Mouse (Mus musculus): ENCODE data around the gene Ulk4. TPM values are rescaled to one million over a fixed set of nuclear protein-coding genes. Genes with fewer than 3 reads are reported as not detected.

Gene Ulk4
- total and polyA plus RNA-seq, 3 experiments, result 0.18 to 2.3 (median 0.30) TPM

DNA sequence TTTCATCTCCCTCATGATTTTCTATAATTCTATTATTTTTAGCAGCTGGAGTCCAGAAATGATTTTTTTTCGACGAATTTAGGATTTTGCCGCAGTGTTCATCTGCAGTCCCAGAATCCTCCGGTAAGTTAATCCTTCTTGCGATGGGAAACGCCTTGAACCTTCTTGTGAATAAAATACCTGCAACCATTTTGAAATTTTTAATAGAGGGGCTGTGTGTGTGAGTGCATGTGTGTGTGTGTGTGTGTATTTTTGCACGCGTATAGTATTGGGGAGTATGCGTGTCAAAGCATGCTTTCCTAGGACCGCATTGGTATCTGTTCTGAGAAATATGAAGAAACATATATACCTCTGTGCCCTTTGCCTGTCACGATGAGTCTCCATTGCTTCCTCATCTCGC lies 347.0 kb downstream of the Ulk4 start:
- no peaks in the 10 kb centered on the region for H3K27me3 ChIP-seq (ENCODE audit: control insufficient read depth, insufficient read depth, low read length)
- H3K9ac ChIP-seq (ENCODE audit: low read depth, low read length), result no peak overlapping the region
- H3K36me3 ChIP-seq (ENCODE audit: control insufficient read depth, insufficient read depth, low read length), result no peaks in the 10 kb centered on the region
- H3K4me1 ChIP-seq (ENCODE audit: control insufficient read depth, insufficient read depth, low read length), result peaks cover 3% of the 10 kb centered on the region
- H3K27ac ChIP-seq, result peak overlapping the region; percentile 81
- DNase-seq, result no peak
- no peak for TF ChIP-seq EP300 (IDR thresholded peaks at IDR 0.05; ENCODE audit: insufficient read depth, low read depth, low read length)
- TF ChIP-seq POLR2A (IDR thresholded peaks at IDR 0.05; ENCODE audit: insufficient read depth, low read depth, low read length), result no peak
- no peak for TF ChIP-seq CTCF (IDR thresholded peaks at IDR 0.05)
- H3K4me3 ChIP-seq, result no peak overlapping the region
- intact Hi-C loops (cut with DNase I), result loop anchor here (5.0 kb wide), 2 partner anchors 127 to 193 kb away; no protein-coding TSS in a partner anchor
- WGBS, result 95% methylated on average over 12 of the region's 12 CpGs
- no peaks in the 10 kb centered on the region for H3K79me2 ChIP-seq (replicated peaks; ENCODE audit: control insufficient read depth, insufficient read depth, low read length)

DNA sequence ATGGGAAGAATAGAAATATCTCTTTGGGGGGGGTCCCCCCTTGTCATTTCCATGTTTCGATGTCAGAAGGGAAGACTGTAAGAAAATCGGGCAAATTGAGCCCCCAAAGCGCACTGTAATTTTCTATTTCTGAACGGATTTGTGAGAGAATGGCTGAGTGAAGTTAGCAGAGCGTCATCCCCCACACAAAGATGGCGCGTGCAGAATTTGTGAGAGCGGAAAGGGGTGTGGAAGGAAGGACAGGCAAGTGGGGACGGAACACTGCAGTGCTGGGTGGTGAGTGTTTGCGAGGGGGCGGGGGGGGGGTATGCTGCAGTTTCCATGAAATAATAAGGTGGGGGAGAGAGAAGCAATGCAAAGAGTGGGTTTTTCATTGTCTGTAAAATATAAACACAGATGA lies 347.9 kb downstream of the Ulk4 start, which contains the start of gene Ctnnb1:
TSS of gene Ctnnb1 (plus strand) at position 136 of the 400 bp plus-strand sequence.
- Histone ChIP-seq H3K27me3 (ENCODE audit: control insufficient read depth, insufficient read depth, low read length) (no peaks in the 10 kb centered on the region), H3K79me2 (replicated peaks; ENCODE audit: control insufficient read depth, insufficient read depth, low read length) (no peaks in the 10 kb centered on the region), H3K27ac (no peak within 1 kb of the TSS), H3K4me1 (ENCODE audit: control insufficient read depth, insufficient read depth, low read length) (peaks cover 3% of the 10 kb centered on the region; the same call in 1 of the 2 replicates), H3K36me3 (ENCODE audit: control insufficient read depth, insufficient read depth, low read length) (no peaks in the 10 kb centered on the region), H3K4me3 (no peak within 1 kb of the TSS), H3K9ac (ENCODE audit: low read depth, low read length) (no peak within 1 kb of the TSS)
- no peak for DNase-seq
- intact Hi-C loops (cut with DNase I), result no loop called here
- 89% methylated on average over 11 of the region's 11 CpGs for WGBS
- no peak for TF ChIP-seq POLR2A (IDR thresholded peaks at IDR 0.05; ENCODE audit: insufficient read depth, low read depth, low read length)
- TF ChIP-seq EP300 (IDR thresholded peaks at IDR 0.05; ENCODE audit: insufficient read depth, low read depth, low read length), result no peak
- TF ChIP-seq CTCF (IDR thresholded peaks at IDR 0.05), result no peak

DNA sequence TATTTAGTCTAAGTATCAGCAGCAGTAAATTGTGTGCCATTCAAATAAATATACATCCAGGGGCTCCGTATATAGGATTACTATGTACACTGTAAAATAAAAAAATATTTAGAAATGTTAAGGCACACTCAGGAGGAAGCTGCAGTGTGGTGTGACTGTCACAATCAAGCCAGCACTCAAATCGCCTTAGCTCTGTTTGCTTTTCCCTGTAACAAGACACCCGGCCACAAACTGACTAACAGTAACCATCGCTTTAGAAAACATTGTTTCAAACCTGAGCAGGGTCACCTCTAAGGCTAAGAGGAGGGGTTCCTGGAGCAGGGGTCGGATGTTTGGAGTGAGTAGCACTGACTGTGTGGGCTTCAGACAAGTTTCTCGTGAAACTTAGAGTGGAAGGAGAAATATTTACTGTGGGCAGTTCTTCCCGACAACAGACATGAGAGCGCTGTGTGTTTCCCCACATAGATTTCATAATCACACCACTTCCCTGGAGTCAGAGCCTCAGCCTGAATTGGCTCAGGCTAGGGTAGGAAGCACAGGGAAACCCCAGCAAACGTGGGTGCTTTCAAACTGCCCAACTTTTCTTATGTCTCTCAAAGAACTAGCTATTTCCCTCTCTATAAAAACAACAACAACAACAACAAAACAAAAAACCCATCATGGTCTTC lies 349.9 kb downstream of the Ulk4 start:
- DNase-seq, result no peak
- 47% methylated on average over 9 of the region's 9 CpGs for WGBS
- Histone ChIP-seq H3K4me3 (no peak overlapping the region), H3K27me3 (ENCODE audit: control insufficient read depth, insufficient read depth, low read length) (no peaks in the 10 kb centered on the region), H3K27ac (no peak overlapping the region), H3K36me3 (ENCODE audit: control insufficient read depth, insufficient read depth, low read length) (no peaks in the 10 kb centered on the region), H3K4me1 (ENCODE audit: control insufficient read depth, insufficient read depth, low read length) (no peaks in the 10 kb centered on the region), H3K9ac (ENCODE audit: low read depth, low read length) (no peak overlapping the region), H3K79me2 (replicated peaks; ENCODE audit: control insufficient read depth, insufficient read depth, low read length) (no peaks in the 10 kb centered on the region)
- TF ChIP-seq POLR2A (IDR thresholded peaks at IDR 0.05; ENCODE audit: insufficient read depth, low read depth, low read length), result no peak
- TF ChIP-seq EP300 (IDR thresholded peaks at IDR 0.05; ENCODE audit: insufficient read depth, low read depth, low read length), result no peak
- no peak for TF ChIP-seq CTCF (IDR thresholded peaks at IDR 0.05)
- intact Hi-C loops (cut with DNase I), result no loop called here

DNA sequence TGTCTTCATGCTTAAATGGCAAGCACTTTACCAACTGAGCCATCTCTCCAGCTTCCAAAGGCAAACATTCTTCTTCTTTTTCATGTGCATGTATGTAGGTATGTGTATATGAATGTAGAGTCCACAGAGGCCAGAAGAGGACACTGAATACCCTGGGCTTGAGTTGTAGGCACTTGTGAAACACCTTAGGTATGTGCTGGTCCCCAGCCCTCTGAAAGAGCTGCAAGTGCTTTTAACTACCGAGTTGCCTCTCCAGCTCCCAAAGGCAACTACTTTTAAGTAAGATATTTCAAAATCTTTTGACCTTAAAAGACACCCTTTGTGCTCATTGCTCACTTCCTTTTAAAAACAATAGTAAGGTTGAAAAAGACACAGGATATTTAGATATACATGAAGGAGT lies 350.9 kb downstream of the Ulk4 start:
- Histone ChIP-seq H3K4me3 (no peak overlapping the region), H3K79me2 (replicated peaks; ENCODE audit: control insufficient read depth, insufficient read depth, low read length) (no peaks in the 10 kb centered on the region), H3K4me1 (ENCODE audit: control insufficient read depth, insufficient read depth, low read length) (no peaks in the 10 kb centered on the region), H3K9ac (ENCODE audit: low read depth, low read length) (no peak overlapping the region), H3K27ac (no peak overlapping the region), H3K36me3 (ENCODE audit: control insufficient read depth, insufficient read depth, low read length) (no peaks in the 10 kb centered on the region), H3K27me3 (ENCODE audit: control insufficient read depth, insufficient read depth, low read length) (no peaks in the 10 kb centered on the region)
- TF ChIP-seq CTCF (IDR thresholded peaks at IDR 0.05), result no peak
- no peak for TF ChIP-seq POLR2A (IDR thresholded peaks at IDR 0.05; ENCODE audit: insufficient read depth, low read depth, low read length)
- 37% methylated on average over 1 of the region's 1 CpGs for WGBS
- intact Hi-C loops (cut with DNase I), result no loop called here
- no peak for DNase-seq

DNA sequence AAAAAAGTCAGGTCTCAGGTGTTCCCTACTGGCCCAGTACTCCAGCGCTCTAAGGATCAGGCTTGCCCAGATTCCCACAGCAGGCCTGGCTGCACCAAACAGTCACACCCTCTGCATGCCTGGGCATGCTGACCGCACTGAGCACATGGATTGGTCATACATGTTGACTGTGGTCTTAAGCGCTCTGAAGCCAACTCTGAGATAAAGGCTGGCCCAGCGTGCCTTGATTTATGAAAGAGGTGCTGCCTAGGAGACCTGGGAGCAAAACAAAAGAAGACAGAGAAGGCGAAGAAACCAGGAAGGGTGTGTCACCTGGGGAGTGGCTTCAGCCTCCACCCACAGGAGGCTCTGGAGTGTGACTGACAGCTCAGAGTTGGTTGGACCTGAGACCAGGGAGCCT lies 357.9 kb downstream of the Ulk4 start:
- whole genome bisulfite sequencing, result 77% methylated on average over 5 of the region's 5 CpGs
- H3K27ac ChIP-seq, result no peak overlapping the region
- H3K9ac ChIP-seq (ENCODE audit: low read depth, low read length), result no peak overlapping the region
- no peak for DNase-seq
- H3K27me3 ChIP-seq (ENCODE audit: control insufficient read depth, insufficient read depth, low read length), result no peaks in the 10 kb centered on the region
- H3K79me2 ChIP-seq (replicated peaks; ENCODE audit: control insufficient read depth, insufficient read depth, low read length), result no peaks in the 10 kb centered on the region
- no peak for TF ChIP-seq POLR2A (IDR thresholded peaks at IDR 0.05; ENCODE audit: insufficient read depth, low read depth, low read length)
- no peak for TF ChIP-seq CTCF (IDR thresholded peaks at IDR 0.05)
- TF ChIP-seq EP300 (IDR thresholded peaks at IDR 0.05; ENCODE audit: insufficient read depth, low read depth, low read length), result no peak
- intact Hi-C loops (cut with DNase I), result loop anchor here (5.0 kb wide), 2 partner anchors 138 to 317 kb away; no protein-coding TSS in a partner anchor
- peaks cover 9% of the 10 kb centered on the region for H3K4me1 ChIP-seq (ENCODE audit: control insufficient read depth, insufficient read depth, low read length)
- no peaks in the 10 kb centered on the region for H3K36me3 ChIP-seq (ENCODE audit: control insufficient read depth, insufficient read depth, low read length)
- no peak overlapping the region for H3K4me3 ChIP-seq

DNA sequence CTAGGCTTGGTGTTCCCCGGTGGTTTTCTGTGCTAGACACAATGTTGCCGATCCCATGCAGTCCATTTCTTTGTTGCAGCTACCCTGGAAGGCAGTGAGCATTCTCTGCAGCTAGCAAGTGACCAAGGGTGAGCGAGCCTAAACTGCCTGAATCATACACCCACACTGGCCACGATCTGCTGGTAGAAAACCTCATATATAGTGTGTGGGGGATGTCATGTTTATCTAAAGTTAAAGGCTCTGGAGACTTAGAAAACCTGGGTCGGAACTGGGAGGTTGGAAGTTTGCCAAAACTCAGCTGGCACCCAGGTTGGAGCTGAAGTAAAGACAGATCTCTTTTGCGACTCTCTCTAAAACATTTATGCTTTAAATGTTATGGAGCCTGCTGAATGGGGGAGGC lies 358.4 kb downstream of the Ulk4 start:
- no peak overlapping the region for H3K4me3 ChIP-seq
- WGBS, result 35% methylated on average over 6 of the region's 6 CpGs
- DNase-seq, result no peak
- TF ChIP-seq EP300 (IDR thresholded peaks at IDR 0.05; ENCODE audit: insufficient read depth, low read depth, low read length) (no peak), POLR2A (IDR thresholded peaks at IDR 0.05; ENCODE audit: insufficient read depth, low read depth, low read length) (no peak), CTCF (IDR thresholded peaks at IDR 0.05) (no peak)
- H3K79me2 ChIP-seq (replicated peaks; ENCODE audit: control insufficient read depth, insufficient read depth, low read length), result no peaks in the 10 kb centered on the region
- H3K27me3 ChIP-seq (ENCODE audit: control insufficient read depth, insufficient read depth, low read length), result no peaks in the 10 kb centered on the region
- peaks cover 10% of the 10 kb centered on the region for H3K4me1 ChIP-seq (ENCODE audit: control insufficient read depth, insufficient read depth, low read length)
- H3K27ac ChIP-seq, result no peak overlapping the region
- H3K9ac ChIP-seq (ENCODE audit: low read depth, low read length), result no peak overlapping the region
- intact Hi-C loops (cut with DNase I), result loop anchor here (5.0 kb wide), 2 partner anchors 139 to 316 kb away; no protein-coding TSS in a partner anchor
- H3K36me3 ChIP-seq (ENCODE audit: control insufficient read depth, insufficient read depth, low read length), result no peaks in the 10 kb centered on the region
